Mouse (Mus musculus): ENCODE results near the gene Klf3. TPM values are rescaled to one million over a fixed set of nuclear protein-coding genes. Genes with fewer than 3 reads are reported as not detected.

Klf3 gene
- polyA plus RNA-seq, 1 experiment from 2014 or later, result 32.9 TPM

- WGBS, result 41% methylated on average over 9 of the region's 9 CpGs
- H3K36me3 ChIP-seq (ENCODE audit: control insufficient read depth, insufficient read depth), result no peaks in the 10 kb centered on the region
- no peaks in the 10 kb centered on the region for H3K9me3 ChIP-seq (ENCODE audit: control insufficient read depth, low read length)
- peak; percentile 88 for ATAC-seq
- no peak overlapping the region for H3K4me3 ChIP-seq (replicated peaks; ENCODE audit: low read length)
- H3K9ac ChIP-seq (replicated peaks; ENCODE audit: low read depth, low read length), result no peak overlapping the region
- no peaks in the 10 kb centered on the region for H3K27me3 ChIP-seq (replicated peaks; ENCODE audit: control insufficient read depth, insufficient read depth, low read length)
- peak overlapping the region; percentile 45 for H3K27ac ChIP-seq (ENCODE audit: low read length)
- peaks cover 23% of the 10 kb centered on the region for H3K4me1 ChIP-seq (replicated peaks; ENCODE audit: control insufficient read depth, insufficient read depth, low read length)
- H3K4me2 ChIP-seq (ENCODE audit: low read length), result peak overlapping the region; percentile 6; the same call in 1 of the 2 replicates
Observed at GRCm38 (mm10) chr5:64862269-64862668, 59.1 kb downstream of the Klf3 start.

GRCm38 (mm10) chr5:64864699-64865108 lies 61.5 kb downstream of the Klf3 start:
- no peak for ATAC-seq
- Histone ChIP-seq H3K9me3 (ENCODE audit: control insufficient read depth, low read length) (peaks cover 7% of the 10 kb centered on the region; the same call in 1 of the 2 replicates), H3K4me2 (ENCODE audit: low read length) (no peak overlapping the region), H3K27ac (ENCODE audit: low read length) (no peak overlapping the region), H3K4me1 (replicated peaks; ENCODE audit: control insufficient read depth, insufficient read depth, low read length) (peaks cover 23% of the 10 kb centered on the region), H3K27me3 (replicated peaks; ENCODE audit: control insufficient read depth, insufficient read depth, low read length) (no peaks in the 10 kb centered on the region), H3K4me3 (replicated peaks; ENCODE audit: low read length) (no peak overlapping the region), H3K9ac (replicated peaks; ENCODE audit: low read depth, low read length) (no peak overlapping the region), H3K36me3 (ENCODE audit: control insufficient read depth, insufficient read depth) (no peaks in the 10 kb centered on the region)
- 75% methylated on average over 4 of the region's 4 CpGs for WGBS

GRCm38 (mm10) chr5:64865219-64865964 lies 62.2 kb downstream of the Klf3 start:
- Histone ChIP-seq H3K4me3 (replicated peaks; ENCODE audit: low read length) (no peak overlapping the region), H3K9ac (replicated peaks; ENCODE audit: low read depth, low read length) (no peak overlapping the region), H3K36me3 (ENCODE audit: control insufficient read depth, insufficient read depth) (no peaks in the 10 kb centered on the region), H3K4me1 (replicated peaks; ENCODE audit: control insufficient read depth, insufficient read depth, low read length) (peaks cover 23% of the 10 kb centered on the region), H3K27ac (ENCODE audit: low read length) (no peak overlapping the region), H3K27me3 (replicated peaks; ENCODE audit: control insufficient read depth, insufficient read depth, low read length) (no peaks in the 10 kb centered on the region), H3K9me3 (ENCODE audit: control insufficient read depth, low read length) (peaks cover 7% of the 10 kb centered on the region; the same call in 1 of the 2 replicates), H3K4me2 (ENCODE audit: low read length) (no peak overlapping the region)
- ATAC-seq, result no peak
- 88% methylated on average over 12 of the region's 12 CpGs for WGBS

- Histone ChIP-seq H3K36me3 (ENCODE audit: control insufficient read depth, insufficient read depth) (no peaks in the 10 kb centered on the region), H3K9ac (replicated peaks; ENCODE audit: low read depth, low read length) (no peak overlapping the region), H3K4me1 (replicated peaks; ENCODE audit: control insufficient read depth, insufficient read depth, low read length) (peaks cover 15% of the 10 kb centered on the region), H3K4me2 (ENCODE audit: low read length) (no peak overlapping the region), H3K27me3 (replicated peaks; ENCODE audit: control insufficient read depth, insufficient read depth, low read length) (no peaks in the 10 kb centered on the region), H3K27ac (ENCODE audit: low read length) (no peak overlapping the region), H3K9me3 (ENCODE audit: control insufficient read depth, low read length) (peaks cover 7% of the 10 kb centered on the region; the same call in 1 of the 2 replicates), H3K4me3 (replicated peaks; ENCODE audit: low read length) (no peak overlapping the region)
- peak; percentile 19; the same call in 1 of the 2 replicates for ATAC-seq
- 27% methylated on average over 5 of the region's 5 CpGs for WGBS
Observed at GRCm38 (mm10) chr5:64866331-64867050, 63.3 kb downstream of the Klf3 start.

GRCm38 (mm10) chr5:64867124-64867523 lies 63.9 kb downstream of the Klf3 start:
- no peak overlapping the region for H3K27ac ChIP-seq (ENCODE audit: low read length)
- no peaks in the 10 kb centered on the region for H3K36me3 ChIP-seq (ENCODE audit: control insufficient read depth, insufficient read depth)
- no peak for ATAC-seq
- WGBS, result 69% methylated on average over 9 of the region's 9 CpGs
- H3K4me2 ChIP-seq (ENCODE audit: low read length), result no peak overlapping the region
- H3K27me3 ChIP-seq (replicated peaks; ENCODE audit: control insufficient read depth, insufficient read depth, low read length), result no peaks in the 10 kb centered on the region
- peaks cover 7% of the 10 kb centered on the region; the same call in 1 of the 2 replicates for H3K9me3 ChIP-seq (ENCODE audit: control insufficient read depth, low read length)
- peaks cover 9% of the 10 kb centered on the region for H3K4me1 ChIP-seq (replicated peaks; ENCODE audit: control insufficient read depth, insufficient read depth, low read length)
- no peak overlapping the region for H3K9ac ChIP-seq (replicated peaks; ENCODE audit: low read depth, low read length)
- H3K4me3 ChIP-seq (replicated peaks; ENCODE audit: low read length), result no peak overlapping the region

GRCm38 (mm10) chr5:64867551-64867950 lies 64.4 kb downstream of the Klf3 start:
- Histone ChIP-seq H3K9ac (replicated peaks; ENCODE audit: low read depth, low read length) (no peak overlapping the region), H3K4me1 (replicated peaks; ENCODE audit: control insufficient read depth, insufficient read depth, low read length) (peaks cover 4% of the 10 kb centered on the region), H3K4me3 (replicated peaks; ENCODE audit: low read length) (no peak overlapping the region), H3K4me2 (ENCODE audit: low read length) (no peak overlapping the region), H3K27ac (ENCODE audit: low read length) (no peak overlapping the region), H3K36me3 (ENCODE audit: control insufficient read depth, insufficient read depth) (no peaks in the 10 kb centered on the region), H3K27me3 (replicated peaks; ENCODE audit: control insufficient read depth, insufficient read depth, low read length) (no peaks in the 10 kb centered on the region), H3K9me3 (ENCODE audit: control insufficient read depth, low read length) (peaks cover 7% of the 10 kb centered on the region; the same call in 1 of the 2 replicates)
- no peak for ATAC-seq
- 89% methylated on average over 5 of the region's 5 CpGs for WGBS

- Histone ChIP-seq H3K9me3 (ENCODE audit: control insufficient read depth, low read length) (no peaks in the 10 kb centered on the region; the same call in 1 of the 2 replicates), H3K4me3 (replicated peaks; ENCODE audit: low read length) (no peak overlapping the region), H3K4me2 (ENCODE audit: low read length) (no peak overlapping the region), H3K27me3 (replicated peaks; ENCODE audit: control insufficient read depth, insufficient read depth, low read length) (no peaks in the 10 kb centered on the region), H3K9ac (replicated peaks; ENCODE audit: low read depth, low read length) (no peak overlapping the region), H3K4me1 (replicated peaks; ENCODE audit: control insufficient read depth, insufficient read depth, low read length) (peaks cover 14% of the 10 kb centered on the region), H3K36me3 (ENCODE audit: control insufficient read depth, insufficient read depth) (no peaks in the 10 kb centered on the region), H3K27ac (ENCODE audit: low read length) (peak overlapping the region; percentile 58)
- no peak for ATAC-seq
- WGBS, result 73% methylated on average over 12 of the region's 12 CpGs
Observed at GRCm38 (mm10) chr5:64876086-64876830, 73.1 kb downstream of the Klf3 start.

- Histone ChIP-seq H3K4me2 (ENCODE audit: low read length) (no peak overlapping the region), H3K36me3 (ENCODE audit: control insufficient read depth, insufficient read depth) (no peaks in the 10 kb centered on the region), H3K9ac (replicated peaks; ENCODE audit: low read depth, low read length) (no peak overlapping the region), H3K9me3 (ENCODE audit: control insufficient read depth, low read length) (no peaks in the 10 kb centered on the region; the same call in 1 of the 2 replicates), H3K27ac (ENCODE audit: low read length) (peak overlapping the region; percentile 58), H3K4me3 (replicated peaks; ENCODE audit: low read length) (no peak overlapping the region), H3K27me3 (replicated peaks; ENCODE audit: control insufficient read depth, insufficient read depth, low read length) (no peaks in the 10 kb centered on the region), H3K4me1 (replicated peaks; ENCODE audit: control insufficient read depth, insufficient read depth, low read length) (peaks cover 14% of the 10 kb centered on the region)
- ATAC-seq, result peak; percentile 68
- 10% methylated on average over 15 of the region's 15 CpGs for WGBS
Observed at GRCm38 (mm10) chr5:64877235-64878026, 74.2 kb downstream of the Klf3 start.
